Mouse (Mus musculus) ES-E14 (cell line): ENCODE data around the gene Dnajc15. TPM values are rescaled to one million over a fixed set of nuclear protein-coding genes. Genes with fewer than 3 reads are reported as not detected.

Experiments used
- DNase-seq: peaks from one replicate; pipeline ENCODE4 v3.0.0-alpha.2; 2013; ENCODE audit warnings: low read depth, low spot score
- H3K27ac ChIP-seq: 2 replicates; pipeline ENCODE4 v1.5.1; 2012; ENCODE audit warnings: low read depth, mild to moderate bottlenecking, low read length, moderate library complexity, mixed read lengths; ENCODE audit not compliant: poor library complexity, insufficient read depth, severe bottlenecking
- H3K36me3 ChIP-seq: 2 replicates; pipeline ENCODE4 v1.6.1; 2012; ENCODE audit warnings: mild to moderate bottlenecking, low read length, moderate library complexity, mixed read lengths; ENCODE audit not compliant: control insufficient read depth, poor library complexity, insufficient read depth, severe bottlenecking
- H3K4me1 ChIP-seq, 2 experiments: fragments of 150-350 bp in 1 of 2; sonication (generic) in 1 of 2; 2 replicates each; pipeline ENCODE4 v1.6.1; 2012; ENCODE audit warnings: low read length in 2 of 2, mild to moderate bottlenecking in 1 of 2, mixed read lengths in 1 of 2; ENCODE audit not compliant: control insufficient read depth in 2 of 2, insufficient read depth in 2 of 2, poor library complexity in 1 of 2
- H3K4me3 ChIP-seq, 2 experiments: fragments of 150-350 bp in 1 of 2; sonication (generic) in 1 of 2; 2 replicates each; pipeline ENCODE4 v1.5.1; 2012; ENCODE audit warnings: low read length in 2 of 2, low read depth in 1 of 2, mild to moderate bottlenecking in 1 of 2, mixed read lengths in 1 of 2; ENCODE audit not compliant: insufficient read depth in 1 of 2, poor library complexity in 1 of 2, severe bottlenecking in 1 of 2
- H3K9ac ChIP-seq: 2 replicates; pipeline ENCODE4 v1.6.1; 2012; ENCODE audit warnings: low read depth, mild to moderate bottlenecking, low read length, mixed read lengths; ENCODE audit not compliant: poor library complexity, insufficient read depth, severe bottlenecking
- H3K9me3 ChIP-seq: fragments of 150-350 bp; sonication (generic); 2 replicates; pipeline ENCODE4 v1.6.1; 2012; ENCODE audit warnings: low read depth, mild to moderate bottlenecking, low read length; ENCODE audit not compliant: control insufficient read depth, insufficient read depth
- CHD2 ChIP-seq: IDR thresholded peaks from 2 replicates; pipeline ENCODE4 v1.6.1; 2014; ENCODE audit warnings: mild to moderate bottlenecking, low read depth, low read length, inconsistent platforms
- HCFC1 ChIP-seq: IDR thresholded peaks from 2 replicates; pipeline ENCODE4 v1.6.1; 2012; ENCODE audit warnings: low read length, inconsistent platforms, borderline replicate concordance; ENCODE audit not compliant: insufficient read depth
- MAFK ChIP-seq: IDR thresholded peaks from 2 replicates; pipeline ENCODE4 v1.6.1; 2014; ENCODE audit warnings: mild to moderate bottlenecking, low read depth, low read length, inconsistent platforms; ENCODE audit not compliant: insufficient read depth
- ZC3H11A ChIP-seq: IDR thresholded peaks from 2 replicates; pipeline ENCODE4 v1.6.1; 2012; ENCODE audit warnings: low read depth, mild to moderate bottlenecking, inconsistent platforms, low read length, borderline replicate concordance
- ZNF384 ChIP-seq: IDR thresholded peaks from 2 replicates; pipeline ENCODE4 v1.6.1; 2012; ENCODE audit warnings: low read depth, low read length, inconsistent platforms
- in situ Hi-C, 2 experiments: fragments of 600-800 bp; cut with MboI; formaldehyde crosslinking; loops; one replicate each; pipeline ENCODE4 v1.15.1; 2025; ENCODE audit warnings: low sequenced_read_pairs in 2 of 2, inconsistent platforms in 1 of 2; ENCODE audit not compliant: unreplicated experiment in 2 of 2
- total RNA-seq: library from RNA; depleted of rRNA; stranded (reverse); fragments of 300-350 nt; gene quantifications from 2 replicates; pipeline ENCODE4 v1.2.3, GENCODE M21; 2012

The Dnajc15 gene
- total RNA-seq, 1 experiment, result 37.9 TPM

- no peaks in the 10 kb centered on the region for H3K36me3 ChIP-seq
- H3K9me3 ChIP-seq, result no peaks in the 10 kb centered on the region
- no peak overlapping the region for H3K4me3 ChIP-seq
- in situ Hi-C loops, result no loop called here
- no peak for DNase-seq
- no peaks in the 10 kb centered on the region for H3K4me1 ChIP-seq
- no peak overlapping the region for H3K9ac ChIP-seq
- TF ChIP-seq CHD2 (no peak), HCFC1 (no peak), ZNF384 (no peak), MAFK (no peak), ZC3H11A (no peak)
- H3K27ac ChIP-seq, result no peak overlapping the region
These were observed 49.8 kb downstream of the Dnajc15 start for GRCm38 (mm10) chr14:77825121-77825520.

GRCm38 (mm10) chr14:77819841-77820240, 55.1 kb downstream of the Dnajc15 start:
- Histone ChIP-seq H3K9ac (no peak overlapping the region), H3K4me1 (no peaks in the 10 kb centered on the region)

GRCm38 (mm10) chr14:77817561-77817960, 57.4 kb downstream of the Dnajc15 start:
- in situ Hi-C loops, result no loop called here
- TF ChIP-seq ZNF384, result no peak
- no peak for TF ChIP-seq ZC3H11A
- no peak for TF ChIP-seq MAFK
- no peak for TF ChIP-seq HCFC1
- H3K4me3 ChIP-seq, result no peak overlapping the region

More at GRCm38 (mm10) chr14:77819841-77820240, 55.1 kb downstream of the Dnajc15 start:
- in situ Hi-C loops, result no loop called here
- H3K9me3 ChIP-seq, result no peaks in the 10 kb centered on the region
- no peak for DNase-seq
- H3K4me3 ChIP-seq, result no peak overlapping the region
- no peaks in the 10 kb centered on the region for H3K36me3 ChIP-seq
- TF ChIP-seq ZNF384, result no peak
- no peak for TF ChIP-seq CHD2
- no peak for TF ChIP-seq MAFK
- TF ChIP-seq ZC3H11A, result no peak
- TF ChIP-seq HCFC1, result no peak
- H3K27ac ChIP-seq, result no peak overlapping the region

GRCm38 (mm10) chr14:77814935-77815334, 60.0 kb downstream of the Dnajc15 start:
- in situ Hi-C loops, result no loop called here

More at GRCm38 (mm10) chr14:77817561-77817960, 57.4 kb downstream of the Dnajc15 start:
- no peaks in the 10 kb centered on the region for H3K4me1 ChIP-seq
- H3K9me3 ChIP-seq, result no peaks in the 10 kb centered on the region
- DNase-seq, result no peak
- no peak overlapping the region for H3K27ac ChIP-seq
- H3K9ac ChIP-seq, result no peak overlapping the region
- no peaks in the 10 kb centered on the region for H3K36me3 ChIP-seq

GRCm38 (mm10) chr14:77812890-77813289, 62.0 kb downstream of the Dnajc15 start:
- Histone ChIP-seq H3K27ac (no peak overlapping the region), H3K4me1 (no peaks in the 10 kb centered on the region)
- TF ChIP-seq HCFC1 (no peak), MAFK (no peak), CHD2 (no peak), ZNF384 (no peak)

More at GRCm38 (mm10) chr14:77814935-77815334, 60.0 kb downstream of the Dnajc15 start:
- no peaks in the 10 kb centered on the region for H3K4me1 ChIP-seq
- no peaks in the 10 kb centered on the region for H3K9me3 ChIP-seq
- H3K4me3 ChIP-seq, result no peak overlapping the region
- no peak for TF ChIP-seq ZNF384
- TF ChIP-seq ZC3H11A, result no peak
- TF ChIP-seq HCFC1, result no peak
- TF ChIP-seq MAFK, result no peak
- TF ChIP-seq CHD2, result no peak
- DNase-seq, result no peak
- H3K27ac ChIP-seq, result no peak overlapping the region
- no peaks in the 10 kb centered on the region for H3K36me3 ChIP-seq
- no peak overlapping the region for H3K9ac ChIP-seq

More at GRCm38 (mm10) chr14:77812890-77813289, 62.0 kb downstream of the Dnajc15 start:
- Histone ChIP-seq H3K9me3 (no peaks in the 10 kb centered on the region), H3K4me3 (no peak overlapping the region), H3K36me3 (no peaks in the 10 kb centered on the region), H3K9ac (no peak overlapping the region)
- no peak for DNase-seq
- in situ Hi-C loops, result no loop called here
